Mouse (Mus musculus): Measurements from ENCODE around the gene Bace2.

DNA sequence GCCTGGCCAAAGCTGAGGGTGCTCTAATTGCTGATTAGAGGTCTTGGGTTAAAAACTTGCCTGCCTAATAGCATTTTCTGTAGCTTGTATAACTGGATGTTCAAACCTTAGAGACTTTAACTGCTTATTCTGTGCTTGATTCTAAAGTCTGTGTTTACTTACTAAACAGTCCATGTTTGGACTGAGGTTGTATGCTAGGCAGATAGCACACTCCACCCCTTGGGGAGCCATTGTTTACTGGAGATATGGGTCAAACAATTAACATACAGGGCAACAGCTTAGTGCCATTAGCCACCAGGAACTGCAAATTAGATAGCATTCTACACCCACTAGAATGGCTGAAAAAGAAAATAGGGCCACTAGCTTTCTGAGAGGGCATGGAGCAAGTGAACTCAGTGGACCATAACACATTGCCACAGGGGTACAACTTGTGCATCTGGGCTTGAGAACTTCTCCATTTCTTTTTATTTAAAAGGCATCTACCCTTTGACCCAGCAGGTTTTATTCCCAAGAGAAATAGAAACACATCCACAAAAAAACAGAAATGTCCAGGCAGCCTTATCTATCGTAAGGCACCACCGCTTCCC, 41.5 kb downstream of the Bace2 start:
- no peak for TF ChIP-seq POLR2A (IDR thresholded peaks at IDR 0.05; ENCODE audit: borderline replicate concordance, extremely low read depth, low read depth, low read length)
- TF ChIP-seq CTCF (IDR thresholded peaks at IDR 0.05; ENCODE audit: insufficient read depth, low read length): no peak

Measured in lung, adult 2 months (tissue).